Mouse (Mus musculus) liver, embryonic 11.5 days (tissue): ENCODE data around the gene Hk1. TPM values are rescaled to one million over a fixed set of nuclear protein-coding genes. Genes with fewer than 3 reads are reported as not detected.
A peak's percentile ranks its signal among the peaks of the same experiment; 100 is the strongest.
"Not testable (repeated sequence)": the region's sequence is repeated elsewhere in the genome, so short reads cannot be mapped to it uniquely, and the experiment has no call there.

Experiments
- ATAC-seq: fragments of 200-750 bp; cut with Nextera tagmentation; replicated peaks from 2 replicates; pipeline ENCODE4 v1.8.0; 2017; ENCODE audit warnings: moderate number of reproducible peaks, mild to moderate bottlenecking, moderate TSS enrichment, moderate library complexity; ENCODE audit not compliant: low FRiP score
- DNase-seq: peaks from one replicate; pipeline ENCODE4 v3.0.0-alpha.2; 2017; ENCODE audit warnings: low spot score
- H3K27ac ChIP-seq: fragments of 300-500 bp; sonication (generic); 2 replicates; pipeline ENCODE4 v1.5.1; 2014; ENCODE audit warnings: mild to moderate bottlenecking, low read depth, low read length, control low read depth
- H3K27me3 ChIP-seq: fragments of 300-500 bp; sonication (generic); replicated peaks from 2 replicates; pipeline ENCODE4 v1.6.1; 2014; ENCODE audit warnings: low read length, mixed read lengths; ENCODE audit not compliant: control insufficient read depth, insufficient read depth
- H3K36me3 ChIP-seq: fragments of 300-500 bp; sonication (generic); 2 replicates; pipeline ENCODE4 v1.6.1; 2014; ENCODE audit warnings: mild to moderate bottlenecking, low read length, moderate library complexity, mixed read lengths; ENCODE audit not compliant: control insufficient read depth, insufficient read depth
- H3K4me1 ChIP-seq: fragments of 300-500 bp; sonication (generic); replicated peaks from 2 replicates; pipeline ENCODE4 v1.6.1; 2014; ENCODE audit warnings: low read length, mixed read lengths; ENCODE audit not compliant: control insufficient read depth, insufficient read depth
- H3K4me2 ChIP-seq: fragments of 300-500 bp; sonication (generic); 2 replicates; pipeline ENCODE4 v1.6.1; 2014; ENCODE audit warnings: mild to moderate bottlenecking, control low read depth, moderate library complexity
- H3K4me3 ChIP-seq: fragments of 300-500 bp; sonication (generic); 2 replicates; pipeline ENCODE4 v1.5.1; 2014; ENCODE audit warnings: low read depth, low read length, control low read depth
- H3K9ac ChIP-seq: fragments of 300-500 bp; sonication (generic); 2 replicates; pipeline ENCODE4 v1.6.1; 2014; ENCODE audit warnings: low read depth, low read length, control low read depth
- H3K9me3 ChIP-seq: fragments of 300-500 bp; sonication (generic); 2 replicates; pipeline ENCODE4 v1.6.1; 2016; ENCODE audit warnings: low read length, inconsistent platforms, mixed read lengths; ENCODE audit not compliant: control insufficient read depth
- WGBS: fragments of 180-500 bp; shearing (Covaris S2); extraction: QIAGEN DNeasy Blood & Tissue Kit; methylation state at CpG from one replicate; pipeline ENCODE4 v1.1.7; 2014; 5-methylcytosine and 5-hydroxymethylcytosine counted together
- polyA plus RNA-seq: library from polyadenylated mRNA; unstranded; fragments of >200 nt; fragmentation: Nextera tagmentation; extraction: Ambion mirVana; gene quantifications from 2 replicates; pipeline ENCODE4 v1.2.1, GENCODE M21; 2014

Gene Hk1
- polyA plus RNA-seq, 1 experiment from 2014 or later: 123 TPM

- WGBS: 75% methylated on average over 8 of the region's 9 CpGs
- Histone ChIP-seq H3K9me3 (no peaks in the 10 kb centered on the region), H3K27me3 (no peaks in the 10 kb centered on the region), H3K36me3 (0 out of 2 replicates have a peak, but pooled peaks cover 3% of the 10 kb centered on the region), H3K4me2 (peak overlapping the region; percentile 65; the same call in 1 of the 2 replicates), H3K4me1 (peaks cover 69% of the 10 kb centered on the region), H3K4me3 (no peak overlapping the region), H3K9ac (no peak overlapping the region), H3K27ac (peak overlapping the region; percentile 90; the same call in 1 of the 2 replicates)
- DNase-seq (no peak), ATAC-seq (no peak)
These were observed 48.4 kb downstream of the Hk1 start for GRCm38 (mm10) chr10:62331296-62331695.

- ATAC-seq: no peak
- 73% methylated on average over 7 of the region's 7 CpGs for WGBS
These were observed 49.9 kb downstream of the Hk1 start for GRCm38 (mm10) chr10:62329846-62330245.

GRCm38 (mm10) chr10:62328886-62329412 lies 50.8 kb downstream of the Hk1 start:
- Histone ChIP-seq H3K9me3 (no peaks in the 10 kb centered on the region), H3K4me1 (peaks cover 54% of the 10 kb centered on the region), H3K27ac (peak overlapping the region; percentile 94), H3K4me2 (peak overlapping the region; percentile 74), H3K9ac (peak overlapping the region; percentile 45; the same call in 1 of the 2 replicates), H3K27me3 (no peaks in the 10 kb centered on the region), H3K4me3 (no peak overlapping the region), H3K36me3 (peaks cover 5% of the 10 kb centered on the region; the same call in 1 of the 2 replicates)
- ATAC-seq (no peak), DNase-seq (no peak)
- whole genome bisulfite sequencing: 69% methylated on average over 10 of the region's 10 CpGs

More at GRCm38 (mm10) chr10:62329846-62330245, 49.9 kb downstream of the Hk1 start:
- DNase-seq: no peak
- H3K27ac ChIP-seq: peak overlapping the region; percentile 40; the same call in 1 of the 2 replicates
- no peak overlapping the region; the same call in 1 of the 2 replicates for H3K9ac ChIP-seq
- H3K27me3 ChIP-seq: no peaks in the 10 kb centered on the region
- H3K4me2 ChIP-seq: no peak overlapping the region
- H3K4me1 ChIP-seq: peaks cover 56% of the 10 kb centered on the region
- H3K4me3 ChIP-seq: no peak overlapping the region
- H3K9me3 ChIP-seq: no peaks in the 10 kb centered on the region
- 0 out of 2 replicates have a peak, but pooled peaks cover 3% of the 10 kb centered on the region for H3K36me3 ChIP-seq

- Histone ChIP-seq H3K36me3 (peaks cover 5% of the 10 kb centered on the region; the same call in 1 of the 2 replicates), H3K4me2 (peak overlapping the region; percentile 74), H3K4me1 (peaks cover 46% of the 10 kb centered on the region), H3K27me3 (no peaks in the 10 kb centered on the region), H3K9me3 (no peaks in the 10 kb centered on the region), H3K27ac (peak overlapping the region; percentile 94), H3K4me3 (peak overlapping the region; percentile 57), H3K9ac (peak overlapping the region; percentile 71)
- WGBS: 27% methylated on average over 23 of the region's 23 CpGs
- ATAC-seq (peak; percentile 93), DNase-seq (peak; percentile 76)
These were observed 52.0 kb downstream of the Hk1 start for GRCm38 (mm10) chr10:62327572-62328317.

- ATAC-seq (peak; percentile 45), DNase-seq (no peak)
- Histone ChIP-seq H3K27ac (peak overlapping the region; percentile 94), H3K4me3 (peak overlapping the region; percentile 57), H3K9me3 (no peaks in the 10 kb centered on the region), H3K9ac (peak overlapping the region; percentile 71), H3K36me3 (peaks cover 5% of the 10 kb centered on the region; the same call in 1 of the 2 replicates), H3K4me2 (peak overlapping the region; percentile 74), H3K27me3 (no peaks in the 10 kb centered on the region), H3K4me1 (peaks cover 41% of the 10 kb centered on the region)
- 36% methylated on average over 8 of the region's 8 CpGs for WGBS
These were observed 52.7 kb downstream of the Hk1 start for GRCm38 (mm10) chr10:62326818-62327571.

GRCm38 (mm10) chr10:62326002-62326401 lies 53.7 kb downstream of the Hk1 start:
- peak overlapping the region; percentile 71; the same call in 1 of the 2 replicates for H3K9ac ChIP-seq
- no peak overlapping the region; the same call in 1 of the 2 replicates for H3K27ac ChIP-seq
- 87% methylated on average over 8 of the region's 8 CpGs for WGBS
- H3K4me3 ChIP-seq: peak overlapping the region; percentile 57
- H3K4me1 ChIP-seq: peaks cover 32% of the 10 kb centered on the region
- DNase-seq (no peak), ATAC-seq (no peak)
- H3K36me3 ChIP-seq: peaks cover 5% of the 10 kb centered on the region; the same call in 1 of the 2 replicates
- H3K27me3 ChIP-seq: no peaks in the 10 kb centered on the region
- H3K4me2 ChIP-seq: peak overlapping the region; percentile 74
- H3K9me3 ChIP-seq: no peaks in the 10 kb centered on the region

GRCm38 (mm10) chr10:62322821-62323220 lies 56.9 kb downstream of the Hk1 start:
- H3K4me3 ChIP-seq, H3K9me3 ChIP-seq, H3K4me1 ChIP-seq, H3K27ac ChIP-seq, H3K27me3 ChIP-seq, H3K36me3 ChIP-seq, DNase-seq, ATAC-seq, H3K4me2 ChIP-seq, H3K9ac ChIP-seq: not testable (repeated sequence)
- whole genome bisulfite sequencing: 85% methylated on average over 8 of the region's 8 CpGs

GRCm38 (mm10) chr10:62321457-62321856 lies 58.3 kb downstream of the Hk1 start:
- Histone ChIP-seq H3K4me1 (peaks cover 7% of the 10 kb centered on the region), H3K27me3 (no peaks in the 10 kb centered on the region), H3K27ac (no peak overlapping the region), H3K9me3 (no peaks in the 10 kb centered on the region), H3K4me2 (no peak overlapping the region), H3K36me3 (peaks cover 7% of the 10 kb centered on the region; the same call in 1 of the 2 replicates), H3K9ac (no peak overlapping the region), H3K4me3 (no peak overlapping the region)
- 75% methylated on average over 9 of the region's 9 CpGs for WGBS
- no peak for DNase-seq
- ATAC-seq: no peak
